Mouse (Mus musculus) embryonic facial prominence, embryonic 12.5 days (tissue): ENCODE results near the gene Kdm4b. TPM values are rescaled to one million over a fixed set of nuclear protein-coding genes. Genes with fewer than 3 reads are reported as not detected.

Experiments
- ATAC-seq: fragments of 200-750 bp; cut with Nextera tagmentation; 2 replicates; pipeline ENCODE4 v1.8.0; 2017; ENCODE audit not compliant: insufficient number of reproducible peaks, insufficient read depth, low FRiP score, low TSS enrichment
- H3K27ac ChIP-seq: fragments of 300-500 bp; sonication (generic); 2 replicates; pipeline ENCODE4 v1.5.1; 2016; ENCODE audit warnings: mild to moderate bottlenecking
- H3K27me3 ChIP-seq: fragments of 300-500 bp; sonication (generic); 2 replicates; pipeline ENCODE4 v1.6.1; 2016; ENCODE audit warnings: mild to moderate bottlenecking, moderate library complexity
- H3K36me3 ChIP-seq: fragments of 300-500 bp; sonication (generic); 2 replicates; pipeline ENCODE4 v1.6.1; 2016; ENCODE audit warnings: mild to moderate bottlenecking
- H3K4me1 ChIP-seq: fragments of 300-500 bp; sonication (generic); 2 replicates; pipeline ENCODE4 v1.6.1; 2016
- H3K4me2 ChIP-seq: fragments of 300-500 bp; sonication (generic); replicated peaks from 2 replicates; pipeline ENCODE4 v1.6.1; 2016; ENCODE audit warnings: mild to moderate bottlenecking, moderate library complexity
- H3K4me3 ChIP-seq: fragments of 300-500 bp; sonication (generic); 2 replicates; pipeline ENCODE4 v1.5.1; 2016; ENCODE audit warnings: mild to moderate bottlenecking
- H3K9ac ChIP-seq: fragments of 300-500 bp; sonication (generic); 2 replicates; pipeline ENCODE4 v1.6.1; 2016; ENCODE audit warnings: mild to moderate bottlenecking, moderate library complexity
- H3K9me3 ChIP-seq: fragments of 300-500 bp; sonication (generic); 2 replicates; pipeline ENCODE4 v1.6.1; 2016; ENCODE audit warnings: mild to moderate bottlenecking, moderate library complexity
- WGBS: fragments of 180-500 bp; shearing (Covaris S2); methylation state at CpG from one replicate; pipeline ENCODE4 v1.1.7; 2016; 5-methylcytosine and 5-hydroxymethylcytosine counted together
- polyA plus RNA-seq: library from polyadenylated mRNA; unstranded; fragments of >200 nt; fragmentation: Nextera tagmentation; extraction: Ambion mirVana; gene quantifications from 2 replicates; pipeline ENCODE4 v1.2.1, GENCODE M21; 2016

The Kdm4b gene
- polyA plus RNA-seq, 1 experiment from 2014 or later = 54.6 TPM

GRCm38 (mm10) chr17:56373136-56374034, 47.5 kb downstream of the Kdm4b start:
- no peaks in the 10 kb centered on the region for H3K4me1 ChIP-seq
- H3K9me3 ChIP-seq = no peaks in the 10 kb centered on the region
- no peak overlapping the region for H3K4me3 ChIP-seq
- peaks cover 85% of the 10 kb centered on the region for H3K36me3 ChIP-seq
- H3K4me2 ChIP-seq = no peak overlapping the region
- ATAC-seq = no peak
- no peak overlapping the region for H3K27ac ChIP-seq
- 86% methylated on average over 17 of the region's 17 CpGs for WGBS
- no peaks in the 10 kb centered on the region for H3K27me3 ChIP-seq
- H3K9ac ChIP-seq = no peak overlapping the region

GRCm38 (mm10) chr17:56374851-56375250, 49.0 kb downstream of the Kdm4b start:
- Histone ChIP-seq H3K4me3 (no peak overlapping the region), H3K4me1 (no peaks in the 10 kb centered on the region), H3K27me3 (no peaks in the 10 kb centered on the region), H3K4me2 (no peak overlapping the region), H3K9ac (no peak overlapping the region), H3K9me3 (no peaks in the 10 kb centered on the region), H3K36me3 (peaks cover 85% of the 10 kb centered on the region), H3K27ac (no peak overlapping the region)
- WGBS = 78% methylated on average over 1 of the region's 1 CpGs
- no peak for ATAC-seq

GRCm38 (mm10) chr17:56379281-56379834, 53.5 kb downstream of the Kdm4b start:
- no peak overlapping the region for H3K9ac ChIP-seq
- no peaks in the 10 kb centered on the region for H3K4me1 ChIP-seq
- H3K27ac ChIP-seq = no peak overlapping the region
- no peaks in the 10 kb centered on the region for H3K9me3 ChIP-seq
- no peaks in the 10 kb centered on the region for H3K27me3 ChIP-seq
- H3K4me2 ChIP-seq = no peak overlapping the region
- H3K4me3 ChIP-seq = no peak overlapping the region
- H3K36me3 ChIP-seq = peaks cover 83% of the 10 kb centered on the region
- ATAC-seq = no peak
- WGBS = 79% methylated on average over 6 of the region's 6 CpGs

- H3K36me3 ChIP-seq = peaks cover 83% of the 10 kb centered on the region
- H3K4me1 ChIP-seq = no peaks in the 10 kb centered on the region
- H3K27me3 ChIP-seq = no peaks in the 10 kb centered on the region
- no peak overlapping the region for H3K4me3 ChIP-seq
- no peak overlapping the region for H3K9ac ChIP-seq
- no peak for ATAC-seq
- no peaks in the 10 kb centered on the region for H3K9me3 ChIP-seq
- no peak overlapping the region for H3K27ac ChIP-seq
- 96% methylated on average over 6 of the region's 6 CpGs for WGBS
- no peak overlapping the region for H3K4me2 ChIP-seq
Measured at GRCm38 (mm10) chr17:56380286-56380685, 54.4 kb downstream of the Kdm4b start.

GRCm38 (mm10) chr17:56381183-56381582, 55.3 kb downstream of the Kdm4b start:
- 88% methylated on average over 5 of the region's 5 CpGs for WGBS
- ATAC-seq = no peak
- Histone ChIP-seq H3K27ac (no peak overlapping the region), H3K4me2 (no peak overlapping the region), H3K4me1 (no peaks in the 10 kb centered on the region), H3K9ac (no peak overlapping the region), H3K27me3 (no peaks in the 10 kb centered on the region), H3K4me3 (no peak overlapping the region), H3K36me3 (peaks cover 86% of the 10 kb centered on the region), H3K9me3 (no peaks in the 10 kb centered on the region)

GRCm38 (mm10) chr17:56382997-56383396, 57.1 kb downstream of the Kdm4b start:
- H3K9me3 ChIP-seq = no peaks in the 10 kb centered on the region
- whole genome bisulfite sequencing = 65% methylated on average over 8 of the region's 8 CpGs
- no peaks in the 10 kb centered on the region for H3K4me1 ChIP-seq
- no peak overlapping the region for H3K4me3 ChIP-seq
- H3K9ac ChIP-seq = no peak overlapping the region
- no peak for ATAC-seq
- no peak overlapping the region for H3K4me2 ChIP-seq
- H3K27me3 ChIP-seq = no peaks in the 10 kb centered on the region
- H3K27ac ChIP-seq = no peak overlapping the region
- H3K36me3 ChIP-seq = peaks cover 87% of the 10 kb centered on the region

GRCm38 (mm10) chr17:56384903-56385302, 59.0 kb downstream of the Kdm4b start:
- H3K27me3 ChIP-seq = no peaks in the 10 kb centered on the region
- H3K9ac ChIP-seq = no peak overlapping the region
- no peak overlapping the region for H3K4me3 ChIP-seq
- H3K4me1 ChIP-seq = no peaks in the 10 kb centered on the region
- 88% methylated on average over 6 of the region's 6 CpGs for WGBS
- H3K9me3 ChIP-seq = no peaks in the 10 kb centered on the region
- no peak overlapping the region for H3K27ac ChIP-seq
- no peak for ATAC-seq
- H3K36me3 ChIP-seq = peaks cover 89% of the 10 kb centered on the region
- no peak overlapping the region for H3K4me2 ChIP-seq

GRCm38 (mm10) chr17:56387612-56388011, 61.8 kb downstream of the Kdm4b start:
- 92% methylated on average over 6 of the region's 6 CpGs for WGBS

GRCm38 (mm10) chr17:56393238-56393637, 67.4 kb downstream of the Kdm4b start:
- Histone ChIP-seq H3K27ac (no peak overlapping the region), H3K4me1 (no peaks in the 10 kb centered on the region), H3K36me3 (peaks cover 99% of the 10 kb centered on the region), H3K4me3 (no peak overlapping the region), H3K4me2 (no peak overlapping the region), H3K27me3 (no peaks in the 10 kb centered on the region), H3K9ac (no peak overlapping the region), H3K9me3 (no peaks in the 10 kb centered on the region)
- WGBS = 88% methylated on average over 6 of the region's 6 CpGs
- ATAC-seq = no peak

More at GRCm38 (mm10) chr17:56387612-56388011, 61.8 kb downstream of the Kdm4b start:
- H3K9ac ChIP-seq = no peak overlapping the region
- no peaks in the 10 kb centered on the region for H3K27me3 ChIP-seq
- H3K9me3 ChIP-seq = no peaks in the 10 kb centered on the region
- no peak overlapping the region for H3K27ac ChIP-seq
- no peak overlapping the region for H3K4me3 ChIP-seq
- ATAC-seq = no peak
- no peaks in the 10 kb centered on the region for H3K4me1 ChIP-seq
- peaks cover 90% of the 10 kb centered on the region for H3K36me3 ChIP-seq
- H3K4me2 ChIP-seq = no peak overlapping the region

GRCm38 (mm10) chr17:56393889-56394288, 68.0 kb downstream of the Kdm4b start:
- Histone ChIP-seq H3K9me3 (no peaks in the 10 kb centered on the region), H3K36me3 (peaks cover 99% of the 10 kb centered on the region), H3K9ac (no peak overlapping the region), H3K4me3 (no peak overlapping the region), H3K4me2 (no peak overlapping the region), H3K4me1 (no peaks in the 10 kb centered on the region), H3K27ac (no peak overlapping the region), H3K27me3 (no peaks in the 10 kb centered on the region)
- ATAC-seq = no peak
- whole genome bisulfite sequencing = 95% methylated on average over 10 of the region's 10 CpGs

GRCm38 (mm10) chr17:56396051-56396450, 70.2 kb downstream of the Kdm4b start:
- Histone ChIP-seq H3K36me3 (peaks cover 99% of the 10 kb centered on the region), H3K27me3 (no peaks in the 10 kb centered on the region), H3K9me3 (no peaks in the 10 kb centered on the region), H3K4me1 (no peaks in the 10 kb centered on the region), H3K9ac (no peak overlapping the region), H3K27ac (no peak overlapping the region), H3K4me3 (no peak overlapping the region), H3K4me2 (no peak overlapping the region)
- WGBS = 91% methylated on average over 6 of the region's 6 CpGs
- no peak for ATAC-seq

- Histone ChIP-seq H3K27me3 (no peaks in the 10 kb centered on the region), H3K4me1 (no peaks in the 10 kb centered on the region), H3K27ac (no peak overlapping the region), H3K9ac (no peak overlapping the region), H3K36me3 (peaks cover 94% of the 10 kb centered on the region), H3K4me2 (no peak overlapping the region), H3K9me3 (no peaks in the 10 kb centered on the region), H3K4me3 (no peak overlapping the region)
- ATAC-seq = no peak
- WGBS = 92% methylated on average over 3 of the region's 3 CpGs
Measured at GRCm38 (mm10) chr17:56400221-56400620, 74.4 kb downstream of the Kdm4b start.
